Mouse (Mus musculus) spleen, adult 2 months (tissue): ENCODE measurements at regions not wholly inside any gene's neighbourhood (a gene's known extent, or its start where the extent isn't known, plus 50 kb on each side); places are given as distances from the start of the nearest gene placed in this dataset.

Source experiments
- CTCF ChIP-seq: fragments of 200-500 bp; IDR thresholded peaks from 2 replicates; pipeline ENCODE4 v1.5.1; 2011; ENCODE audit warnings: mild to moderate bottlenecking, inconsistent platforms; ENCODE audit not compliant: insufficient read depth, insufficient read length, insufficient replicate concordance; ENCODE audit errors: extremely low read depth
- POLR2A ChIP-seq: fragments of 200-500 bp; IDR thresholded peaks from 2 replicates; pipeline ENCODE4 v1.6.1; 2011; ENCODE audit warnings: low read depth, low read length, inconsistent platforms

DNA sequence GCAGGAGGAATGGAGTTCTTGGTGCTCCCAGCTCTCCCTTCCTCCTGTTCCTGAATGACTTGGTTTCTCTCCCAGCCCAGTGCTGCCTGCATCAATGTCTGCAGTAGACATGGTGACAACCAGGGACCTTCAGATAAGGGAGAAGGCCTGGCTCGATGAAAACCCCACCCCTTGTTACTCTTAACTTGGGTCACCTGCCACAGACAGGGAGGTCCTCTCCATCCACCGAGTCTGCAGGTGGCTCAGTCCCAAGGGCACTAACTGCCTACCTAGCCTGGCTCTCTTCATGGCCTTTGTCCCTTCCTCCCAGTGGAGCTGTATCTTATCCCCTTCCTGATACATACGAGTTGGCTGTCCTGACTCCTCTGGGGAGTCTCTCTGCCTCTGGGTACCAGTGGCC is 51.8 kb upstream of the Ier5l start:
- TF ChIP-seq POLR2A, result no peak
- no peak for TF ChIP-seq CTCF
